Mouse (Mus musculus): Measurements from ENCODE around the gene Efs. TPM values are rescaled to one million over a fixed set of nuclear protein-coding genes. Genes with fewer than 3 reads are reported as not detected.
"Not testable (repeated sequence)": the region's sequence is repeated elsewhere in the genome, so short reads cannot be mapped to it uniquely, and the experiment has no call there.

Gene Efs
- polyA plus RNA-seq, 1 experiment from 2014 or later: 32.1 TPM

DNA sequence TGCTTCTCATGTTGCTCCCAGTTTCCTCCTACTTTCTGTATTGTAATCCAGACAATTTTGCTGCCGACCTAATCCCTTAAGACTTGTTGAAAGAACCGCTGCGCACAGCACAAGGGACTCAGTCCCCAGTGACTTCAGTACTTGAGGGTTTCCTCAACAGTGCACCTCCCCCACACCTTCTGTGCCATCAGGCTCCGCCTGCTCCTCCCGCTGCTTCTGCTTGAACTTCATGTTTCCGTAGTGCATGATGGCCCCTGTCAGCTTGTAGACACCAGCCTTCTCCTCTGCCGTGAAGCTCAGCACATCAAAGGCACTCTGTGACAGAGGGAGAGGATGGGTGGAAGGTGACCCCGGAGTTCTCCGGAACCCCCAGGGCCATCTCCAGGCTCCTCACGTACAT, 34.8 kb upstream of the Efs start:
- Histone ChIP-seq H3K27me3 (no peaks in the 10 kb centered on the region), H3K4me3 (replicated peaks) (no peak overlapping the region), H3K4me2 (no peak overlapping the region), H3K4me1 (no peaks in the 10 kb centered on the region), H3K27ac (no peak overlapping the region), H3K9me3 (replicated peaks) (no peaks in the 10 kb centered on the region), H3K36me3 (no peaks in the 10 kb centered on the region), H3K9ac (no peak overlapping the region)
- no peak for ATAC-seq (replicated peaks; ENCODE audit: low FRiP score)
- WGBS: 69% methylated on average over 10 of the region's 10 CpGs

DNA sequence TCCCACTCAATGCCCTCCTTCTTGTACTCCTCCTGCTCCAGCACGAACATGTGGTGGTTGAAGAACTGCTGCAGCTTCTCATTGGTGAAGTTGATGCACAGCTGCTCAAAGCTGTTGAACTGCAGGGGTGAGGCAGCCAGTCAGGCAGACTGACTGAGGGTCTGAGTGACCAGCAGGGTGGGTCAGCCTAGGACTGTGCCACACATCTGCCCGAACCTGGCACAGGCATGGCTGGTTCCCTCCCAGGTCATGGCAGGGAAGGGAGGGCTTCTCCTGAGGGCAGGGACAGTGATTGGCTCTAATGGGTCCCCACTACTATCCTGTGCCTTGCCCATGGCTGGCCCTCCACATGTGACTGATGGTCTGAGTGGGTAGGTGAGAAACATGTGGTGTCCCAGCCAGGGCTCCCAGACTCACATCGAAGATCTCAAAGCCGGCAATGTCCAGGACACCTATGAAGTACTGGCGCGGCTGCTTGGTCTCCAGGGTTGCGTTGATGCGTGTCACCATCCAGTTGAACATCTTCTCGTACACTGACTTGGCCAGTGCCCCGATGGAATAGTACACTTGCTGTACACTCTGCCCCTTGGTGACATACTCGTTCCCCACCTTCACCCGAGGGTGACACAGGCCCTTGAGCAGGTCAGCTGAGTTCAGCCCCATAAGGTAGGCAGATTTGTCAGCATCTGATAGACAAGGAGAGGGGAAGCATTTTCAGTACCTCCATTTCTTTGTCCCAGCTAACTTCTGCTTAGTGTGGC, 34.1 kb upstream of the Efs start:
- not testable (repeated sequence) for H3K27me3 ChIP-seq; H3K4me1 ChIP-seq; H3K4me3 ChIP-seq (replicated peaks); H3K4me2 ChIP-seq; H3K36me3 ChIP-seq; H3K9me3 ChIP-seq (replicated peaks); H3K27ac ChIP-seq; H3K9ac ChIP-seq
- 0 out of 2 replicates have a peak, but pooled peaks have one; percentile 29 for ATAC-seq (replicated peaks; ENCODE audit: low FRiP score)
- 89% methylated on average over 12 of the region's 12 CpGs for WGBS

DNA sequence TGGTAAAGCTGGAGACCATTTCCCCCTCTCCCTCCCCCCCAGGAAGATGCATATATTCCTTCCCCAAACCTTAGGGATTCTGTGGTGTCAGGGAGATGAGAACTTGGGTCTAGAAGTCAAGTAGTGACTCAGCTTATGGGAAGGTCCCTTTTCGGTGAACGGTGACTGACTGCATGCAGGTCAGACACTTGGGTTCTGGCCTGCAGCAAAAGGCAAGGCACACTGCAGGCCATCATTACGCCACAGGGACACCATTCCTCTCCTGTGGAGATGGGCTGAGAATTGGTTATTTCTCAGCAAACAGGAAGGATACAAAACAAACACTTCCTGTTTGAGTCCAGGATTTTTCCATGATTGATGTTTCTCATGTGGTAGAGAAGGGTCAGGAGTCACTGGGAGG, 33.3 kb upstream of the Efs start:
- WGBS: 85% methylated on average over 3 of the region's 3 CpGs
- Histone ChIP-seq H3K4me3 (replicated peaks) (no peak overlapping the region), H3K27me3 (no peaks in the 10 kb centered on the region), H3K4me1 (no peaks in the 10 kb centered on the region), H3K9me3 (replicated peaks) (no peaks in the 10 kb centered on the region), H3K9ac (no peak overlapping the region), H3K36me3 (no peaks in the 10 kb centered on the region), H3K27ac (no peak overlapping the region), H3K4me2 (no peak overlapping the region)
- no peak for ATAC-seq (replicated peaks; ENCODE audit: low FRiP score)

DNA sequence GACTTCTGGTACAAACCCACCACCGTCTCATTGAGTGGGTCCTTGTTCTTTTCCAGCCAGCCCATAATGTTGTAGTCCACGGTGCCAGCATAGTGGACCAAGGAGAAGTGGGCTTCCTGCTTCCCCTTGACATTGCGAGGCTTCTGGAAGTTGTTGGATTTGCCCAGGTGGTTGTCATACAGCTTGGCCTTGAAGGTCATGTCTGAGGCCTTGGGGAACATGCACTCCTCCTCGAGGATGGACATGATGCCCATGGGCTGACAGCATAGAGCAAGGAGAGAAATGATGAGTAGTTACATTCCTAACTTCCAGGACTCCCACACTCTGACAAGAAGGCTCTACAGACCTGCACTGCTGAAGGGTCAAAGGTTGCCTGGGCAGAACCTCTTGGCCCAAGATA, 32.6 kb upstream of the Efs start:
- H3K9me3 ChIP-seq (replicated peaks): no peaks in the 10 kb centered on the region
- 72% methylated on average over 4 of the region's 4 CpGs for WGBS
- no peak for ATAC-seq (replicated peaks; ENCODE audit: low FRiP score)
- H3K27me3 ChIP-seq: no peaks in the 10 kb centered on the region
- no peak overlapping the region for H3K9ac ChIP-seq
- no peak overlapping the region for H3K4me3 ChIP-seq (replicated peaks)
- no peak overlapping the region for H3K4me2 ChIP-seq
- H3K27ac ChIP-seq: no peak overlapping the region
- H3K36me3 ChIP-seq: no peaks in the 10 kb centered on the region
- no peaks in the 10 kb centered on the region for H3K4me1 ChIP-seq

DNA sequence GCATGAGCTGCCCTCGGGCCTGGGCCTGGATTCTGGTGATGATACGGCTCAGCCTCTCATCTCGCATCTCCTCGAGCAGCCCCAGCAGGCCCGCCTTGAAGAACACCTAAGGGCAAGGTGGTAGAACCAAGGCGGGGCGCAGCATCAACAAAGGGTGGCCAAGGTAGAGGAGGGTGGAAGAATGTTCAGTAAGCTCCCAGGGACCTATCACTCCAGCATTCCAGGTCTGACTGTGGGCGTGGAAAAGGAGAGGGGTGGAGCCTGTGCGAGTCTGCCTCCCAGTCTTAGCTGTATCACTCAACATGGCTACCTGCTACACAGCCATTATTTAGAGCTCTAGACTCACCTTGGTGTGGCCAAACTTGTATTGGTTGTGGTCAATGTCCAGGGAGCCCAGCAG, 30.6 kb upstream of the Efs start:
- Histone ChIP-seq H3K4me2 (no peak overlapping the region), H3K9me3 (replicated peaks) (no peaks in the 10 kb centered on the region), H3K27me3 (no peaks in the 10 kb centered on the region), H3K9ac (no peak overlapping the region), H3K27ac (no peak overlapping the region), H3K36me3 (no peaks in the 10 kb centered on the region), H3K4me3 (replicated peaks) (no peak overlapping the region), H3K4me1 (no peaks in the 10 kb centered on the region)
- 90% methylated on average over 9 of the region's 9 CpGs for WGBS
- ATAC-seq (replicated peaks; ENCODE audit: low FRiP score): no peak

DNA sequence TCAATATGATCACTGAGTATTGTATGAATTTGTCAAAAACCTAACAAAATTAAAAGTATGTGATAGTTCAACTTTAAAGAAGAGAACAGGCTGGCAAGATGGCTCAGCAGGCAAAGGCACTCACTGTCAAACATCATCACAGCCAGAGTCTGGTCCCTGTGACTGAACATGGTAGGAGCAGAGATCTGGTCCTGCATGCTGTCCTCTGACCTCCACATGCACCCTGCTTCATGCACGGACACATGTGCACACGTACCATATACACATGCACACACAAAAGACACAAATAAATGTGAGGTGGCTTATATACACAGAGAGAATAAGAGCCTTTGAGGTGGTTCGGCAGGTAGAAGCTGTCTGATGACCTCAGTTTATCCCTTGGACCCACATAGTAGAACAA, 29.6 kb upstream of the Efs start:
- WGBS: 86% methylated on average over 3 of the region's 3 CpGs

DNA sequence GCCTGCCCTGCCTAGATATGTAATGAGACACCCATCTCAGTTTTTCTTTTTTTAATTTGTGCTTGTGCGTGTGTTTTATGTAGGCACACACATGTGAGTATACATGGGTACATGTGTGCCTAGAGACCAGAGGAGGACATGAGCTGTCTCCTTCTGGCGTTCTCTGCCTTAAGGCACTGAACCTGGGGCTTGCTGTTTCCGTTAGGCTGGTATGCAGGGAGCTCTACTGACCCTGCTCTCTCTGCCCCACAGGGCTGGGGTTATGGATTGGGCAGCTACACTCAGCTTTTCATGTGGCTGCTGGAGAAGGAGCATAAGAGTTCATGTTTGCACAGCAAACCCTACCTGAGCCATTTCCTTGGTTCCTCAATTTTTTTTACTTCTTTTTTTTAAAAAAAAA, 28.5 kb upstream of the Efs start:
- no peak overlapping the region for H3K27ac ChIP-seq
- H3K9ac ChIP-seq: no peak overlapping the region
- no peak overlapping the region for H3K4me2 ChIP-seq
- no peaks in the 10 kb centered on the region for H3K9me3 ChIP-seq (replicated peaks)
- H3K4me3 ChIP-seq (replicated peaks): no peak overlapping the region
- H3K4me1 ChIP-seq: no peaks in the 10 kb centered on the region
- WGBS: 73% methylated on average over 3 of the region's 3 CpGs
- ATAC-seq (replicated peaks; ENCODE audit: low FRiP score): no peak
- H3K36me3 ChIP-seq: no peaks in the 10 kb centered on the region
- no peaks in the 10 kb centered on the region for H3K27me3 ChIP-seq

More for the DNA sequence above, 29.6 kb upstream of the Efs start:
- Histone ChIP-seq H3K27ac (no peak overlapping the region), H3K4me2 (no peak overlapping the region), H3K27me3 (no peaks in the 10 kb centered on the region), H3K9ac (no peak overlapping the region), H3K36me3 (no peaks in the 10 kb centered on the region), H3K9me3 (replicated peaks) (no peaks in the 10 kb centered on the region), H3K4me3 (replicated peaks) (no peak overlapping the region), H3K4me1 (no peaks in the 10 kb centered on the region)
- ATAC-seq (replicated peaks; ENCODE audit: low FRiP score): no peak

DNA sequence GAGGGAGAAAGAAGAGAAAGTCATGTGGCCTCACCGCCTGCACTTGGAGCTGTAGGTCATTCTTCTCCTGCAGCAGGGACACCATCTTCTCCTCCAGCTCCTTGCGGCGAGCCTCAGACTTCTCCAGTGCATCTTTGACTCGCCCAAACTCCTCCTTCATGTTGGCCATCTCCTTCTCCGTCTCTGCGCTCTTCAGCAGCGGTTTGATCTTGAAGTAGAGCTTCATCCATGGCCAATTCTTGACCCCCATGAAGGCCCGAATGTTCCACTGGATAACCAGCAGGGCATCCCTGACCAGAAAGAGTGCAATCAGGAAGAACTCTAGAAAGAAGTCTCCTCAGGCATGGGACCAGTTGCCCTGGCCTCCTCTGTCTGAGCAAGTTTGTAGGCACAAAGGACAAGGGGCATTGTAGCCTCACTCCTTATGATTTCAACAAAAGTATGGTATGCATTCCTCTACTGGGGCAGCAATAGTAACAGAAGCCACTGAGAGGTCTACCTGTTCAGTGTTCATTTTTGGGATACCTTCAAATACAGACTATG, 27.8 kb upstream of the Efs start:
- H3K27ac ChIP-seq: no peak overlapping the region
- no peak overlapping the region for H3K9ac ChIP-seq
- no peak overlapping the region for H3K4me2 ChIP-seq
- no peak overlapping the region for H3K4me3 ChIP-seq (replicated peaks)
- ATAC-seq (replicated peaks; ENCODE audit: low FRiP score): no peak
- no peaks in the 10 kb centered on the region for H3K9me3 ChIP-seq (replicated peaks)
- WGBS: 90% methylated on average over 8 of the region's 8 CpGs
- H3K27me3 ChIP-seq: no peaks in the 10 kb centered on the region
- H3K4me1 ChIP-seq: no peaks in the 10 kb centered on the region
- no peaks in the 10 kb centered on the region for H3K36me3 ChIP-seq

DNA sequence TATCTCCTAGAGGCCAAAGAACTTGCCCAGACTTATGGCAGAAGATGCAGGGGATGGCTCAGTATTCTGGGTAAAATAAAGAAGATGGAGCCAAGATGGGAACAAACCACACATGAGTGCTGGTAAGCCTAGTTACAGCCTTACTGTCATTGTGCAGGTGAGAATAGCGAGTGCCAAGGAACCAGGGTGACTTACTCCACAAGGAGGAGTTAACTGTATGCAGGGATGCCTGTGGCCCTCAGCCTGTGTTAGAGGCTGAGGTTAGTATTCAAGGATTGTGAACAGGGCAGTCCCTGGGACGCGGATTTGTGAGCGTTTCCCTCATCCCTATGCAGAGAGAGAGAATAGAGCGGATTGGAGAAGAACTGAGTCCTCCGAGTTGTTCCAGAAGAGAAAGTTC, 25.7 kb upstream of the Efs start:
- Histone ChIP-seq H3K27ac (no peak overlapping the region), H3K36me3 (no peaks in the 10 kb centered on the region), H3K9ac (no peak overlapping the region), H3K9me3 (replicated peaks) (no peaks in the 10 kb centered on the region), H3K4me1 (0 out of 2 replicates have a peak, but pooled peaks cover 4% of the 10 kb centered on the region), H3K27me3 (no peaks in the 10 kb centered on the region), H3K4me2 (no peak overlapping the region), H3K4me3 (replicated peaks) (no peak overlapping the region)
- WGBS: 92% methylated on average over 6 of the region's 6 CpGs
- ATAC-seq (replicated peaks; ENCODE audit: low FRiP score): no peak

DNA sequence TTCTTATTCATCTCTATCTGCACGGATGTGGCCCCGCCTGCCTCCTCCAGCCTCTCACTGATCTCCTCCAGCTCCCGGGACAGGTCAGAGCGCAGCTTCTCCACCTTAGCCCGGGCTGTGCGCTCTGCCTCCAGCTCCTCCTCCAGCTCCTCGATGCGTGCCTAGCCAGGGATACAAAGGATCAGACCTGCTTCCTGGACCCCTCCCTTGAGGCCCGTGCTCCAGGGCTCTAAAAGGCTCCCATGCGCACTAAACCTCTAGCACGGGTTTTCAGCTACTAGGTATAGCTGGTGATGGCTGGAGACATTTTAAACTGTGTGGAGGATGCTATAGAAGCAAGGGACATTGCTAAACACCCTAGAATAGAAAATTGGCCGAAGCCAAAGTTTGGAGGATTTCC, 24.6 kb upstream of the Efs start:
- H3K9me3 ChIP-seq (replicated peaks): no peaks in the 10 kb centered on the region
- no peak overlapping the region for H3K4me3 ChIP-seq (replicated peaks)
- no peak overlapping the region for H3K27ac ChIP-seq
- H3K27me3 ChIP-seq: no peaks in the 10 kb centered on the region
- H3K4me2 ChIP-seq: no peak overlapping the region
- WGBS: 62% methylated on average over 12 of the region's 12 CpGs
- H3K4me1 ChIP-seq: peaks cover 14% of the 10 kb centered on the region
- H3K36me3 ChIP-seq: no peaks in the 10 kb centered on the region
- no peak for ATAC-seq (replicated peaks; ENCODE audit: low FRiP score)
- no peak overlapping the region for H3K9ac ChIP-seq

DNA sequence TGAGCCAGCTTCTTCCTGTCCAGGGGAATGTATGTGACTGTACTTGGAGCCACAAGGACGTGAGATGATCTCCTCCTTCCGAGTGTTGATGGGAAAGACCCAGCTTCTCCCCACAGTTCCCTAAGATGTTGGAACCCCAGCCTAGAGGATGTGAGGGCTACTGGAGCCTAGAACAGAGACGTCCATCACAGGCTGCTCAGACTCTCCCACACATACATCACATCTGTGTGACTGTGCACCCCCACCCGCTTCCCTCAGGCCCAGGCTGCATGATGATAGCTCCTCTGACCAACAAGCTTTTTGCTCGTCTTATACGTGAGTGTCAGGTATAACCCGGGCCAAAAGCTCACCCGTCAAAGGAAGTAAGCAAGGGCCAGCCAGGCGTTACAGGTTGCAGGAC, 22.9 kb upstream of the Efs start:
- peaks cover 16% of the 10 kb centered on the region for H3K4me1 ChIP-seq
- no peak overlapping the region for H3K4me2 ChIP-seq
- H3K27me3 ChIP-seq: no peaks in the 10 kb centered on the region
- no peak overlapping the region for H3K9ac ChIP-seq
- no peaks in the 10 kb centered on the region for H3K36me3 ChIP-seq
- no peaks in the 10 kb centered on the region for H3K9me3 ChIP-seq (replicated peaks)
- H3K27ac ChIP-seq: no peak overlapping the region
- WGBS: 71% methylated on average over 9 of the region's 9 CpGs
- no peak for ATAC-seq (replicated peaks; ENCODE audit: low FRiP score)
- no peak overlapping the region for H3K4me3 ChIP-seq (replicated peaks)

DNA sequence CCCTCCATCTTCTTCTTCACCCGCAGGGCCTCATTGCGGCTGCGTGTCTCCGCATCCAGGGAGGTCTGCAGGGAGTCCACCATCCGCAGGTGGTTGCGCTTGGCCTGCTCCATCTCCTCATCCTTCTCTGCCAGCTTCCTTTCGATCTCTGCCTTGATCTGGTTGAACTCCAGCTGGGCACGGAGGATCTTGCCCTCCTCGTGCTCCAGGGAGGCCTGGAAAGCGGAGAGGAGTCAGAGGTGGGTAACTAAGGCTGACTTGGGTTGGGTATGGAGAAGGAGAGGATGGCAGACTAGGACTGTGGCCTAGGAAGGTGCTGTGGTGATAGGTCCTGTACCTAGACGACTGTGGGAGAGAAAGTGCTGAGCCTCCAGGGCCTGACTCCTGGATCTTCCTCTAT, 21.1 kb upstream of the Efs start:
- H3K27me3 ChIP-seq, H3K9ac ChIP-seq: not testable (repeated sequence)
- 86% methylated on average over 11 of the region's 11 CpGs for WGBS

More for the DNA sequence above, 21.1 kb upstream of the Efs start:
- not testable (repeated sequence) for H3K27ac ChIP-seq; H3K4me3 ChIP-seq (replicated peaks); ATAC-seq (replicated peaks; ENCODE audit: low FRiP score); H3K4me2 ChIP-seq; H3K36me3 ChIP-seq; H3K9me3 ChIP-seq (replicated peaks)
- peaks cover 16% of the 10 kb centered on the region for H3K4me1 ChIP-seq

Measured in kidney, embryonic 15.5 days (tissue).